Mouse (Mus musculus) c-Kit-positive CD71-negative TER-119-negative erythroid progenitor cells, embryonic 14.5 days (primary cell): ENCODE results near the gene Ephb1.

Experiments
- DNase-seq: peaks from one replicate; pipeline ENCODE4 v3.0.0-alpha.2; 2013; ENCODE audit warnings: low read depth

Gene Ephb1

DNA sequence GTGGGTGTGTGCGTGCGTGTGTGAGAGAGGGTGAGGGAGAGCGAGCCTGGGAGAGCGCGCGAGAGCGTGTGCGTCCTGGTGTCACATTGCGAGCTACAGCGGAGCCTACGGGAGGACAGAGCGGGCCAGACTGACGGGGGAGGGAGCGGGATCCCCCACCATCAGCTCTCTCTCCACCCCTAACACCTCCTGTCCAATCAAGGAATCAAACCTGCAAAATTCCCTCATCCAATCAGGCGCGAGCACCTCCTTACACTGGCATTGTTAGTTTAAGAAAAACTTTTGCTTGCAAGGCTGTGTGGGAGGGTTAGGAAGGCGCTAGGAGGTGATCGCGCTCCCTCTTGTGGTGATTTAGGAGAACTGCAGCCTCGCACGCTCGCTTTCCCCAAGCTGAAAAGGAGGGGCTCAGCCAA is at the start of gene Ephb1:
TSS of gene Ephb1 (minus strand) at position 133 of the 413 bp plus-strand sequence.
- DNase-seq, result peak; percentile 52

DNA sequence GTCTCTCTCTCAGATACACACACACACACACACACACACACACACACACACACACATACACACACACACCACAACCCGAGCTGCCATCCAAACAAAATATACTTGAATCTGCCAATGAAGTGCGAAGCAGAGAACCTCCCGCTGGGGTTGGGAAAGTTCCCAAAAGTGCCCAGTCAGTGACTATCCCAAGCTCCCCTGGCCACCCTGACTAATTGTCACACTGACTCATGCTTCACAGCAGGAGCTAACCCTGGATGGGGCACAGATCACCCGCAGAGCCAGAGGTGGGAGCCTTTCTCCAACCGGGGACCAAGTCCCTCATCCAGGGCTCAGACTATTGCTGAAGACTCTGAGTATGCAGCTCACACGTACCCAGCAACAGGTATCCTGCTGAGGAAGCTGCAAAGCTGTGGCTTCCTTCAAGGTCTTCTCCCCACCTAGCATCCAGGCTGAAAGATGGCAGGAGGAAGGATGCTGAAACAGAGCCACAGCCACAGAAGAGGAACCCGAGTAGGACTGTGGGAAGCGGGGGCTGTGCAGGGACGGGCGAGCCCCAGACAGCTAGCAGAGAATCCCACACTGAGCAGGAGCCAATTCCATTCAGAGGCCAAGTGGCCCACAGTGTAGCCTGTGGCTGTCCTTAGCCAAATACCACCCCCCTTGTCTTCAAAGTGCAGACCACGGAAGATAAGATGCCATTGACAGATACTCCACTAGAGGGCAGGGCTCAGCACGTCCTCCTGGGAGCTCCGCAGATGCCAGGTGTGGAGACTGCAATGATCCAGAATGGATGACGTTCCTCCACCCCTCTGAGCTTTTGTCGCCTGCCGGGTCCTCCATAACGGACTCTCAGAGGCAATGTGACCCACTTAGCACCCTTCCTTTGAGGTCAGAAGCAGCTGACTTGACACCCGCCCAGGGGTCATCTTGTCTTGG is 48.9 kb upstream of the Ephb1 start:
- no peak for DNase-seq

DNA sequence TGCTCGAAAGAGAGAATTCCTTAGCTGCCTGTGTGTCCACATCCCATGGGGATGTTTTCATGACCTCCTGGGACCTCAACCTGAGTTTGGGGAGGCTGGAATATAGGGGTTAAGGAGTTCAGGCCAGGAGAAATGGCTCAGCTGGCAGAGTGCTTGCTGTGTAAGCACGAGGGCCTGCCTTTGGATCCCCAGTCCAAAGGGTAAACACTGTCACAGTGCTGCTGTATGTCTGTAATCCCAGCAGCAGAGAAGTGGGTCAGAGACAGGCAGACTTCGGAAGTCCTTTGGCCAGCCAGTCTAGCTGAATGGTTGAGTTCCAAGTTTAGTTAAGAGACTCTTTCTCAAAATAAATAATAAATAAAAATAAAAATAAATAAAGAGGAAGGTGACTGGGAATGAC is 48.2 kb upstream of the Ephb1 start:
- DNase-seq, result no peak

GRCm38 (mm10) chr9:102388266-102388665 is 33.8 kb upstream of the Ephb1 start:
- no peak for DNase-seq

DNA sequence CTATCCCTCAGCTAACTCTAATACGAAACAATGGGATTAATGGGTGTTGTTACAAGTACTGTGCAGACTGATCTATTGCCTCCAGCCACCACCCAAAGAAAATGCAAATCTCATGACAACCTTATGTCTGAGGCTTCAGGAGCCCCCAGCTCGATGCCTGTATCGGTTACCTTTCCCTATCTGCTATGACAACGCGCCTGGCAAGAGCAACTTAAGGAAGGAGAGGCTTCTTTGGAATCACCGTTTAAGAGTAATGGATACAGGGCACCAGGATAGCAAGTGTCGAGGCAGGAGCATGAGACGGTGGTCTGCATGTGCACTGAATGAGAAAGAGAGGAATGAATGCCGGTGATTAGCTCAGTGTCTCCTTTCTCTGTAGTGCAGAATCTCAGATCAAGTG is 32.3 kb upstream of the Ephb1 start:
- no peak for DNase-seq

DNA sequence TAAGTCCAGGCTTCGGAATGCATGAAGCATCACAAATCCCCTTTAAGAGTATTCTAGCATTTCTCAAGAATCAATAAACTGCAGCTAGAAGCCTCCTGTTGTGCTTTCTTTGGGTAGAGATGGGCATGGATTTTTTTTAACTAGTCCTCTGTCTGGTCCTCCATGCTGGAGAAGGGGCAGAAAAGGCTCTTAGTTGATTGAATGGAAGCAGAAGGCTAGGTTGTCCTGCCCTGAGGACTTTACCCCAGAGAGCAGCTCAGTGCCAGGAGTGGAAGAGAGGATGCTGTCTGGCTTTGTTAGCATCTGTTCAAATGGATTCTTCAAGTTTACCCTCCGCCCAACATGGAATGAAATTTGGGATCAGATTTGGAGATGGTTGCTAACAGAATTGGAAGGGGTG is 25.7 kb upstream of the Ephb1 start:
- no peak for DNase-seq

GRCm38 (mm10) chr9:102374661-102375060 is 20.2 kb upstream of the Ephb1 start:
- no peak for DNase-seq

DNA sequence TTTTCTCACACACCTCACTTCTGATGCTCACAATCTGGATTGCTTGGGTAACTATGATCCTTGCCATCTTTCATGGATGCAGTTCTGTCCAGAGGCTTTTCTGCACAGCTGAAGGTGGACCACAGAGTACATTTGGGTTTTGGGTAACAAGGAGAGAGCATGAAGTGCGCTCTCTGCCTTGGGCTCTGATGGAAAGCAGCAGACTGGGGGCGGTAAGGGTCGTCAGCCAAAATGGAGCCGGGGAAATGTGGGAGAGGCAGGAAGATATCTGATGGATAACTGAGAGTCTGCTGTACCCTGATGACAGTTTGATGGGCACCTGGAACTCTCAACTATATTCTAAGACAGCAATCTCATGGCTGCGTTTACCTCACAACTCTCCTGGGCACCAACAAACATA is 19.4 kb upstream of the Ephb1 start:
- no peak for DNase-seq

- DNase-seq, result no peak
These were observed 17.4 kb upstream of the Ephb1 start for GRCm38 (mm10) chr9:102371936-102372335.

DNA sequence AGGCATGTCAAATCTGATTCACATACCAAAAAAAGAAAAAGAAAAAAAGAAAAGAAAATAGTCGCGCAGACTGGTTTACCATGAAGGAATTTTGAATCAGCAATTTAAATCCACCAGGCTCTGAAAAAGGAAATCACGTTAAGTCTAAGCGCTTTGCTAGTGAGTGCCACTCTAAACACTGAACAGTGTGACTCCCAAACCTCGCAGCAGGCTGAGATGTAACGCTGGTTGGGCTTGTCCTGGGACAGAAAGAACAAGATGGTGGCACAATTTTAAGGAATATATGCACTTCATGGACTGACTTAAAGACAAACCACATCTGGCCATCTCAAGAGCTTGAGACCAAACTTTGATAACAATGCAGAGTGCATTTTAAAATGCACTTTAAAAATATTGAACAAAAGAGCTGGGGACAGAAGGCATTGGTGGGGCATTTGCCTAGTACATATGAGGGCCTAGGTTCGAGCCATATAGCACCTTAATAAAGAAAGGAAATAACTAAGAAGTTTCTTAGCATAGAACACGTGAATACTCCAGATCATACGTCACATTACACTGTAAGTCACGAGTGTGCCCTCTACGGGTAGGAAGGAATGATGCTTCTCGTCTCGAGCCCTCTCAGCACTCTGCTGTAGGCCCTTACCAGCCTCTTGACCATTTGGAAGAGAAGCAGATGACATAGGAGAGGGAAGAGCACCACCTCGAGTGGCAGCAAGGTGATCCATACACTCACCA is 16.7 kb upstream of the Ephb1 start:
- no peak for DNase-seq

GRCm38 (mm10) chr9:102370141-102370540 is 15.6 kb upstream of the Ephb1 start:
- DNase-seq, result no peak

DNA sequence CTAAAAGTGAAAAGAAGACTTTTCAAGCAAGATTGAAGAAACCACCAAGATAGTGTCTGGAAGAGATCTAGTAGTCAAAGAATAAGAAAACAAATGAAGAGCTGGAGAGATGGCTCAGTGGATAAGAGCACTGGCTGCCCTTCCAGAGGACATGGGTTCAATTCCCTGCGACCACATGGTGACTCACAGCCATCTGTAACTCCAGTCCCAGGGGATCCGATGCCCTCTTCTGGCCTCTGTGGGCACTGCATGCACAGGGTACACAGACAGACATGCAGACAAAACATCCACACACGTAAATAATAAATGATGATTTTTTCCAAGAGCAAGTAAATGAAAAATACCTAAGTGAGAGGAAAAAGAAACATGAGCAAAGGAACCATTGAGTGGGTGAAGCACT is 14.6 kb upstream of the Ephb1 start:
- no peak for DNase-seq

GRCm38 (mm10) chr9:102367796-102368195 is 13.3 kb upstream of the Ephb1 start:
- DNase-seq, result no peak

GRCm38 (mm10) chr9:102365536-102365935 is 11.0 kb upstream of the Ephb1 start:
- no peak for DNase-seq

DNA sequence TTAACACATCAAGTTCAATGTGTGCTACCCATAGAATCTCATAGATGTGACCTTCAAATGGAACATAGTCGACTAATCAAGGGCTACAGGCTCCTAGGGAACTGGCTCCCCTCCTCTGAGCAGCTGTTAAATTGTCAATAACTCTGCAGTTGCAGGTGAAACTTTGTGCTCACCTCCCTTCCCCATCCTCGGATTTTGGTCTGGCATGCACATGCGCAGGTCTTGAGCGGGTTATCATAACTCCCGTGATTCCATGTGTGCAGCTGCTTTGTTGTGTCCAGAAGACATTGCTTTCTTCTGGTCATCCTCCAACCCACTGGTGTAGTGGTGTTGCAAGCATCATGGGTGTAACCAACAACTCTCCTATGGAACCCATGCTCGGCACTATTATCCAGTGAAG is 4.8 kb upstream of the Ephb1 start:
- no peak for DNase-seq

GRCm38 (mm10) chr9:102358711-102359110 is 4.2 kb upstream of the Ephb1 start:
- no peak for DNase-seq

DNA sequence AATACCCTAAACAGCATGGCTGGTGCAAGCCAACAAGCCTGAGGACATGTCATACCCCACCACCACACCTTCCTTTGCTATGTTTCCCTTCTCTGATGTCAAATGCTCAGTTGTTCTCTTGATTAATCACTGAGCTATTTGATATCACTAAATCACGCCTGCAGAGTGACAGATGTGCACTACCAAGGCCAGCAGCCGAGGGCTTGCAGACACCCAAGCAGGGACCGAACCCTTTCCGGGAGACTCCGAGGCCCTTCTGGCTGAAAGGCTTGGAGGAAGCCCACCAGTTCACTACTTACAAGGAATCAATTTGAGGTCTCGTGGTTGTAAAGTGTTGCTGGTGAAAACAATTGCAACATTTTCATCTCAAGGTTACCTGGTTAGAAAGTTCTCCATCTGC is 3.5 kb upstream of the Ephb1 start:
- no peak for DNase-seq

GRCm38 (mm10) chr9:102356516-102356915 is 2.0 kb upstream of the Ephb1 start:
- no peak for DNase-seq

GRCm38 (mm10) chr9:102355726-102356125 is 1.2 kb upstream of the Ephb1 start:
- DNase-seq, result no peak

DNA sequence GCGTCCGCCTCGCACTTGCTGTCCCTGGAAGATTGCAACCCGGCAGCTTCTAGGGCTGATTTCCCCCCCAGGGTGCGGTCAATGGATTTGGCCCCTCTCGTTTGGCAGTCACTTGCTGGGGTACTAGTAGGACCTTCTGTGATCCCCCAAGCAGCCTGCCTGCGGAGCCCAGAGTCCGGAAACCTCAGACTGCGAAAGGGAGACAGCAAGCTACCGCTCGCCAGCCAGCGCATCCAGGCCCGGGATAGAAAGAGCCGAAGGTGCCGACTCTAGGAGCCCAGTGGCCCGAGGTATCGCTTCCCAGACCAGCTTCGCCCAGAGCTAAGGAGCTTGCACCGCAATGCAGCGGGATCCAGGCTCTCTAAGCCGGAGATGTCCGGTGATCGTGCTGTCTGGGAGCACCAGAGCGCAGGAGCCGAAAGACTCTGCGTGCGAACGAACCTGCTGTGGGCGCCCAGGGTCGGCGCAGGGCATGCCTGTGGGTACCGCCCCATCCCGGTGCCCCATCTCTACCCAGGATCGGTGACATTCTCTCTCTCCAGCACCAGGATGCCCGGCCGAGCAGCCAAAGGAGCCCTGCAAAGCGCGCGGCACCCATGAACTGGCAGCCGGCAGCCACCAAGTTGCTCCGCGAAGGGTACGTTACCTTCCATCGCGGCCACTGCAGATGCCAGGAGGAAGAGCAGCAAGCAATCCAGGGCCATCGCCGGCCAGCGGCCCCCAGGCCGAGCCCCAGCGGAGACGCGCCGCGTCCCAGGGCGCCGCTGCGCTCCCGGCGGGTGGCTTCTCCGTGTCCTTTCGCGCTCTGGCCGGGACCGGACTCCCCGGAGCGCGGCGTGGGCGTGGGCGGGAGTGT is 629 bp downstream of the Ephb1 start:
- no peak for DNase-seq

- DNase-seq, result no peak
These were observed 1.3 kb downstream of the Ephb1 start for GRCm38 (mm10) chr9:102353056-102353635.
